Mouse (Mus musculus) limb, embryonic 11.5 days (tissue): ENCODE measurements around the gene Slc44a1. TPM values are rescaled to one million over a fixed set of nuclear protein-coding genes. Genes with fewer than 3 reads are reported as not detected.
A peak's percentile ranks its signal among the peaks of the same experiment; 100 is the strongest.

Experiments
- ATAC-seq: fragments of 200-750 bp; cut with Nextera tagmentation; 2 replicates; pipeline ENCODE4 v1.8.0; 2017; ENCODE audit warnings: low read depth; ENCODE audit not compliant: insufficient number of reproducible peaks, low FRiP score, low TSS enrichment
- DNase-seq: peaks from one replicate; pipeline ENCODE4 v3.0.0-alpha.2; 2015; ENCODE audit warnings: low spot score
- H3K27ac ChIP-seq: fragments of 300-500 bp; sonication (generic); replicated peaks from 2 replicates; pipeline ENCODE4 v1.5.1; 2014; ENCODE audit warnings: low read depth, mild to moderate bottlenecking, low read length
- H3K27me3 ChIP-seq: fragments of 300-500 bp; sonication (generic); 2 replicates; pipeline ENCODE4 v1.6.1; 2014; ENCODE audit warnings: mild to moderate bottlenecking, low read length, mixed read lengths; ENCODE audit not compliant: control insufficient read depth, insufficient read depth
- H3K36me3 ChIP-seq: fragments of 300-500 bp; sonication (generic); 2 replicates; pipeline ENCODE4 v1.6.1; 2014; ENCODE audit warnings: mild to moderate bottlenecking, low read length, moderate library complexity, mixed read lengths; ENCODE audit not compliant: control insufficient read depth, insufficient read depth
- H3K4me1 ChIP-seq: fragments of 300-500 bp; sonication (generic); 2 replicates; pipeline ENCODE4 v1.6.1; 2014; ENCODE audit warnings: low read length, mixed read lengths; ENCODE audit not compliant: control insufficient read depth, insufficient read depth
- H3K4me2 ChIP-seq: fragments of 300-500 bp; sonication (generic); 2 replicates; pipeline ENCODE4 v1.6.1; 2014; ENCODE audit warnings: low read depth, mild to moderate bottlenecking, moderate library complexity; ENCODE audit not compliant: severe bottlenecking
- H3K4me3 ChIP-seq: fragments of 300-500 bp; sonication (generic); 2 replicates; pipeline ENCODE4 v1.5.1; 2014; ENCODE audit warnings: low read depth, low read length
- H3K9ac ChIP-seq: fragments of 300-500 bp; sonication (generic); 2 replicates; pipeline ENCODE4 v1.6.1; 2014; ENCODE audit warnings: mild to moderate bottlenecking, low read length
- H3K9me3 ChIP-seq: fragments of 300-500 bp; sonication (generic); 2 replicates; pipeline ENCODE4 v1.6.1; 2016; ENCODE audit warnings: low read length; ENCODE audit not compliant: control insufficient read depth
- WGBS: fragments of 180-500 bp; shearing (Covaris S2); extraction: QIAGEN DNeasy Blood & Tissue Kit; methylation state at CpG from one replicate; pipeline ENCODE4 v1.1.7; 2014; 5-methylcytosine and 5-hydroxymethylcytosine counted together
- polyA plus RNA-seq: library from polyadenylated mRNA; unstranded; fragments of >200 nt; fragmentation: Nextera tagmentation; extraction: Ambion mirVana; gene quantifications from 2 replicates; pipeline ENCODE4 v1.2.1, GENCODE M21; 2014

The Slc44a1 gene
- polyA plus RNA-seq, 1 experiment from 2014 or later: 24.6 TPM

DNA sequence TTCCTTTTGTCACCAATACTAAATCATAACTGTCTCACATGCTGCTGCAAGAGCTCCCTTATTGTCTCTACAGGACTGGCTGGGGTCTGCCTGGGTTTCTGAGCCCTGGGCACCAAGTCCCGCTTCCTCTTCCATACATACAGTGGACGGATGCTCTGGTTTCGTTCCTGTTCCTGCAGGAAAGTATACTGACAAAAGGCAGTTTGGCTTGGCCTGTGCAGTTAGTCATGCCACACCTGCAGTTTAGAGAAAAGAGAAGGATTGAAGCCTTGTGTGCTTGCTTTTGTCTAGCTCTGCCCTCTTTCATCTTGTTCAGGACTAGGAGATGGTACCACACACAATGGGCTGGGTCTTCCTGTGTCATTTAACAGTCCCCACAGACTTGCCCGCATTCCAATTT lies 149.3 kb downstream of the Slc44a1 start:
- WGBS: 92% methylated on average over 4 of the region's 4 CpGs
- DNase-seq: no peak

DNA sequence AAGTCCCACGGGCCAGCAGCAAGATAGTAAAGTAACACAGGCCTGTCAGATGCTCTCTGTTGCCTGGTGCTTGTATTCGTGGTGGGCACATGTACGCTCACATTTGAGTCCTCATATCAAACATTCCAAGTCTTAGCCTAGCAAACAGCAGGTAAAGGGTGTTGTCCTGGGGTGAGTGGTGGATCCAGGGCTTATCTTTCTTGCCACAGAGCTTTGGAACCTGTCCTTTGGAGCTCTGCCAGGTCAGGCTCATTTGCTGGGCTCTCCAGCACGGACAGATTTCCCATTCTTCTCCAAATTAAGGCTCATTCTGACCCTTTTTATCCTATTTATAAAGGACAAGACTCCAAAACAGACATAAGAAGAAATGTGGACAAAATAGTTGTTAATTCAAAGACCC lies 149.9 kb downstream of the Slc44a1 start:
- no peak overlapping the region for H3K27ac ChIP-seq
- H3K4me3 ChIP-seq: no peak overlapping the region
- H3K4me1 ChIP-seq: no peaks in the 10 kb centered on the region
- no peak overlapping the region for H3K4me2 ChIP-seq
- no peak overlapping the region for H3K9ac ChIP-seq
- ATAC-seq: no peak
- H3K36me3 ChIP-seq: no peaks in the 10 kb centered on the region
- no peaks in the 10 kb centered on the region for H3K9me3 ChIP-seq
- H3K27me3 ChIP-seq: no peaks in the 10 kb centered on the region
- WGBS: 86% methylated on average over 4 of the region's 4 CpGs
- no peak for DNase-seq

More for the DNA sequence above, 149.3 kb downstream of the Slc44a1 start:
- no peak for ATAC-seq
- H3K27me3 ChIP-seq: no peaks in the 10 kb centered on the region
- no peaks in the 10 kb centered on the region for H3K9me3 ChIP-seq
- H3K4me3 ChIP-seq: no peak overlapping the region
- no peak overlapping the region for H3K27ac ChIP-seq
- no peaks in the 10 kb centered on the region for H3K4me1 ChIP-seq
- H3K36me3 ChIP-seq: no peaks in the 10 kb centered on the region
- no peak overlapping the region for H3K4me2 ChIP-seq
- no peak overlapping the region for H3K9ac ChIP-seq

DNA sequence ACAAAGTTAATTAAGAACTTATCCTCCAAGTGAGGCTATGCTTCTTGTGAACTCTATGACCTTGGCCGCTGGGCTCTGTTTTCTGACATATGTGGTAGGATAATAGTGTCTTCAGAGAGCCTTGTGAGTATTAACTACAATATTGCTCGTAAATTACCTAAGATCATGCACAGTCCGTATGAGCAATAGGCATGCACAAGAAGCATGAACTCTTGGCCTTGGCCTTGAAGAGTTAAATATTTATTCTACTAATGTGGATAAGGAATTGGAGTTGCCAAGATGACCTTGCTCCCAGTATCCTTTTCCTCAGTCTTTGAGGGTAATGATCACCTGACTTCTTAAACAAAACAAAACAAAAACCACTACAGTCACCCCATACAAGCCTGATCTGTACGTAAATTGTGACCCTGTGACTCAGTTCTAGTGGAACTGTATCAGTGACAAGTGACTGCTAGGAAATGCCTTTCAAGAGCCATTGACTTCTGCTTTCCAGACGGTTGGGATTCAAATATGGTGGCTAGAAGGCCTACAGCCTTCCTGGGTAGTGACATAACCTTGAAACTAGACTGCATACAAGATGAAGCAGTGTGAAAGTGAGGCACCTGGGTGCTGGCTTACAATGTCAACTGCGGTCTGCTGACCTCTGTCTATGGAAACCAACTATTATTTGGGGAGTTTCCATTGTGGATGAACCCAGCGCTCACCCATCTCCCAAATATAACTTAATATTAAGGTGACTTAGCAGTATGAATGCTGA lies 150.7 kb downstream of the Slc44a1 start:
- H3K9me3 ChIP-seq: no peaks in the 10 kb centered on the region
- no peak overlapping the region for H3K4me2 ChIP-seq
- no peak overlapping the region for H3K9ac ChIP-seq
- ATAC-seq: no peak
- H3K27ac ChIP-seq: no peak overlapping the region
- H3K4me3 ChIP-seq: no peak overlapping the region
- no peaks in the 10 kb centered on the region for H3K36me3 ChIP-seq
- H3K4me1 ChIP-seq: no peaks in the 10 kb centered on the region
- no peaks in the 10 kb centered on the region for H3K27me3 ChIP-seq
- no peak for DNase-seq
- 89% methylated on average over 7 of the region's 7 CpGs for WGBS

DNA sequence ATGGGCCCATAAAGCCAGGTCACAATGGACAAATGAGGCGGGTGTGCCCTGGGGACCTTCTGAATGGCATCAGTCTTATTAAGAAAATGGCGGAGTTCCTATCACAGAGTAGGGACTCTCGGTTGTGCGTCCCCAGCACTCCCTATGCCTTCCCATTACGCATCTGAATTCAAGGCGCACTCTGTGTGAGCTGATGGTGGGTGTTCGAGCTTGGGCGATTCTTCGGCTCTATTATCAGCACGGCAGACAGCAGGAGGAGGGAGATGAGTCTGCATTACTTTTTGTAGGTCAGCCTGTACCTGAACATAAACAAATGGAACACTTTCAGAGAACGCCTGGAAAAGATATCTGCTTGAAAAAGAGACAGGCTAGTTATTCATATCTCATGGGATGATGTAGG lies 151.3 kb downstream of the Slc44a1 start:
- no peak overlapping the region for H3K4me3 ChIP-seq
- H3K27ac ChIP-seq: no peak overlapping the region
- no peak overlapping the region for H3K4me2 ChIP-seq
- H3K9me3 ChIP-seq: no peaks in the 10 kb centered on the region
- H3K9ac ChIP-seq: no peak overlapping the region
- H3K27me3 ChIP-seq: no peaks in the 10 kb centered on the region
- no peak for ATAC-seq
- WGBS: 92% methylated on average over 11 of the region's 11 CpGs
- no peaks in the 10 kb centered on the region for H3K4me1 ChIP-seq
- DNase-seq: no peak
- H3K36me3 ChIP-seq: no peaks in the 10 kb centered on the region

DNA sequence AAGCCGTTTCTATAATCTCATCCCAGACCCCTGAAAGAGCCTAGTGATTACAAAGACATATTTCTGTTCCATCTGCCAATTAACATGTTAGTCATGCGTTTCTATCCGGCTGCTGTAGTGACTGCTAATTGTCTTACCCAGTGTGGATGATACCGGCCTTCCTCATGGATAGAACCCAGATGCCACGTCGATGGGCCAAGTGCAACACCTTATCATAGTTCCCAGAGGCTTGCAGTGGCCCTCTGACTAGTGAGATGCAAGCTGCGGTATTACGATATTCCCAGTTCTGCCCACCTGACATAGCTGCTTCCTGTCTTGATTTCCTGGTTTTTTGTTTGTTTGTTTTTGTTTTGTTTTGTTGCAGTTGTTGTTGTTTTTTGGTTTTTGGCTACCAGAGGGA lies 151.7 kb downstream of the Slc44a1 start:
- no peak overlapping the region for H3K4me3 ChIP-seq
- H3K4me2 ChIP-seq: no peak overlapping the region
- 86% methylated on average over 8 of the region's 8 CpGs for WGBS

DNA sequence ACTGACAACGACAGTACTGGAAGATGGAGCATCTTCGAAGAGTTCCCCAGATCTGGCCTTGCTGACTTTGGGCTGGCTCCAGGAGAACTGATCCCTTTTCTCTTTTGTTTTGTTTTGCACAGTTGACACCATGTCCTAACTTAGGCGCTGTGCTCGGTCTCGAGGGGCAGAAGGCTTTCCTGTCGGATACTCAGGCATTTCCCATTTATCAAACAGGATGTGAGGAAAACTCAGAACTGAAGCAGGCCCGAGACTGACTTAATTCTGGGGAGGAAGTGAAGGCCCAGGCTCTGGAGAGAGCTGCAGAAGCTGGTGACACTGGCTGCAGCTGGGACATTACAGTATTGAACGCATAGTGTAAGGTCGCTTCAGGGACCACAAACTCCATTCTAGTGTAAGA lies 152.2 kb downstream of the Slc44a1 start:
- Histone ChIP-seq H3K36me3 (no peaks in the 10 kb centered on the region), H3K4me2 (no peak overlapping the region), H3K27ac (no peak overlapping the region), H3K27me3 (no peaks in the 10 kb centered on the region), H3K4me1 (no peaks in the 10 kb centered on the region), H3K4me3 (no peak overlapping the region), H3K9me3 (no peaks in the 10 kb centered on the region), H3K9ac (no peak overlapping the region)
- DNase-seq (no peak), ATAC-seq (no peak)
- 73% methylated on average over 9 of the region's 9 CpGs for WGBS

More for the DNA sequence above, 151.7 kb downstream of the Slc44a1 start:
- Histone ChIP-seq H3K9ac (no peak overlapping the region), H3K9me3 (no peaks in the 10 kb centered on the region), H3K36me3 (no peaks in the 10 kb centered on the region), H3K27me3 (no peaks in the 10 kb centered on the region), H3K4me1 (no peaks in the 10 kb centered on the region), H3K27ac (no peak overlapping the region)
- ATAC-seq (no peak), DNase-seq (no peak)

DNA sequence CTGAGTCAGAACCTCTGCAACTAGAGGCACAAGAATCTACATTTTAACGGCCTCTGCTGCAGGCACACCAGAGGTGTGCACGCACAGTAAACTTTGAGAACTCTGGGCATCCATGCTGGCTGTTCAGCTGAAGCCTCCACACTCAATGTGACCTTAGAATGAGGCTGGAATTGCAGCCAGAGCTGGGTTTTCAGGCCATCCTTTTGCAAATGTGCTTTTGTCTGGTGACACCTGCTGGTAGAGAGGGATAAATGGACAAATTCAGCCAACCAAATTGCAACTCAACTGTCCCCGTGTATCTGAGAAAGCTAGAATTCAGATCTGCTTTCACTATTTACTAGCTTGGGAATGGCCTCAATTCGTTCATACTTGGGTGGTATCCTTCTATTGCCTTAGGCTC lies 154.0 kb downstream of the Slc44a1 start:
- WGBS: 27% methylated on average over 4 of the region's 4 CpGs
- H3K4me3 ChIP-seq: no peak overlapping the region
- no peaks in the 10 kb centered on the region for H3K9me3 ChIP-seq
- H3K4me2 ChIP-seq: no peak overlapping the region
- no peaks in the 10 kb centered on the region for H3K36me3 ChIP-seq
- peak; percentile 46 for DNase-seq
- ATAC-seq: no peak
- H3K27ac ChIP-seq: no peak overlapping the region
- no peaks in the 10 kb centered on the region for H3K4me1 ChIP-seq
- no peaks in the 10 kb centered on the region for H3K27me3 ChIP-seq
- no peak overlapping the region for H3K9ac ChIP-seq

DNA sequence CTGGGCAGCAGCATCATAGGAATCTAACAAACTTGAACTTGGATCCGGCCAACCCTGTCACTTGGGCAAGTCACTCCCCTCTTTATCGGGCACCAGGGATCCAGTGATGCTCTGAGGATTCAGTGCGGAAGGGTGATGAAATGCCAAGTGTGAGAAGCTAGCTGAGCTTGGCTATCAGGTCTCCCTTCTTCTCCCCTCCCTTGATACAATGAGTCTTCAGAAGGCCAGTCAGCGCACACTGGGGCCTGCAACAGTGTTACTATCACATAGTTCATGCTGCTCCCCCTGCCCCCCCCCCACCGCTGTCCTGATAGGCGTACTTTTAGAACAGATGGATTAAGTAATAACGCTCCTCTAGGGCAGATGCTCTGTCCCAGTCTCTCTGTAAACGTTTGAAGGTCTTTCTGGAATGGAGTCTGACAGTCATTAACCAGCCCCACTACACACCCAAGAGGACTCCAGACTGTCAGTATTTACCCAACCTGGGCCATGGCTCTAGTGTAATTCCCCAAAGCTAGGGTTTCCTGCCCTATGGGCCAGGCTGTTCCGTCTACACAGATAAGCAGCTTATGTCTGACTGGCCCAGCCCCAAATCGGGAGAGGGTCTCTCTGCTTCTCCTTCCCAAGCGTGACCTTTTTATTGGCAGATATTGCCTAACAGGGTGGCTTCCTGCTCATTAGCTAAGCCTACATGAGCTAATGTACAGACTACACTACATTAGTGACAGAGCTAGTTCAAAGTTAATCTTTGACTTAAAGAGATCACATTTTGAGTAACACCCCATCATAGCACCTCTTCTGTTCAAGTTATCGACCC lies 155.2 kb downstream of the Slc44a1 start:
- Histone ChIP-seq H3K36me3 (no peaks in the 10 kb centered on the region), H3K4me3 (no peak overlapping the region), H3K9me3 (no peaks in the 10 kb centered on the region), H3K4me2 (no peak overlapping the region), H3K9ac (no peak overlapping the region), H3K27me3 (no peaks in the 10 kb centered on the region), H3K27ac (no peak overlapping the region), H3K4me1 (no peaks in the 10 kb centered on the region)
- WGBS: 79% methylated on average over 12 of the region's 12 CpGs
- no peak for DNase-seq
- no peak for ATAC-seq
